Mouse (Mus musculus): ENCODE measurements around the gene Sema6c.
A peak's percentile ranks its signal among the peaks of the same experiment; 100 is the strongest.

The Sema6c gene

DNA sequence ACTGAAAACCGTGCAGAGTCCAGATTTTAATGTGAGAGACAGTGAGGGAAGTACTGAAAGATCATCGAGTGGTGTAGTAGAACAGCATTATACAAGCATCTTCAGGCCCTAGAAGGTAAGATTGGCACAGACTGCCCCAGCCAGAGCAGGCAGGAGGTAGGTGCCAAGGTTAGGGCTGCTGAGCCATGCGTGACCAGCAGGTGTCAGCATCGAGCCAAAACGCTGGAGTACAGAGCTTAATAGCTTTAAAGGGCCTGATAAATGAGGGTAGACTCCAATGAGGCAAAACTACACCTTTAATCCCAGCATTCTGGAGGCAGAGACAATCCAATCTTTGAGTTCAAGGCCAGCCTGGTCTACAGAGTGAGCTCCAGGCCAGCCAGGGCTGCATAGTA, 17.6 kb upstream of the Sema6c start:
- DNase-seq (ENCODE audit: low read depth, low spot score), result peak; percentile 70

DNA sequence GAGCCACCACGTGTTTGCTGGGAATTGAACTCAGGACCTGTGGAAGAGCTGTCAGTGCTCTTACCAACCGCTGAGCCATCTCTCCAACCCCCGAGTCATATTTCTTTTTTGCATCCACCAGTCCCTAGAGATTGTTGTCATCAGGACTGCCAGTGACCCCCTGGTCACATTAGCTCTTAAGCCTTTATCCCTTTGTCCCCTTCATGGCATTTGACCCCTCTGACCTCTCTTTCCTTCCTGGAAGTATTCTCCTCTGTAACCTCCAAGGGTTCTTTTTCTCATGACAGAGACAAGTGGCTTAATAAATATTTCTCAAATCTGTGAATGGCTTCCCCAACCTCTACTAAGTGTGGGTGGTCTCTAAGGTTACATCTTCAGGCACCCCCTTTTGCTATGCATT, 12.3 kb upstream of the Sema6c start:
- no peak for DNase-seq (ENCODE audit: low read depth, low spot score)

DNA sequence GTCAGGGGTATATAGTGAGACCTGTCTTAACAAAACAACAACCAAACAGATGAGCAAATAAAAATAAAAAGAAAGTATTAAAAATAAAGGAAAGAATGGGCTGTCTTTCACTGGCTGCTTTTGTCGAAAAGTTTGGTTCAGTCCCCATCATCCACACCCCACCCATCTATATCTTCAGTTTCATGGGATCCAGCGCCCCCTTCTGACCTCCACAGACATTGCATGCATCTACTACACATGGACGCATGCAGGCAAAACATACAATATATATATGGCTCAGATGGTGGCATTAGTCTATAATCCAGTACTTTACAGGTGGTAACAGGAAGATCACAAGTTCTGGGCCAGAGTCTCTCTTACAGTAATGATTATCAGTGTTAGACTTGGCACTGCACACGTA, 6.4 kb upstream of the Sema6c start:
- DNase-seq (ENCODE audit: low read depth, low spot score), result no peak

DNA sequence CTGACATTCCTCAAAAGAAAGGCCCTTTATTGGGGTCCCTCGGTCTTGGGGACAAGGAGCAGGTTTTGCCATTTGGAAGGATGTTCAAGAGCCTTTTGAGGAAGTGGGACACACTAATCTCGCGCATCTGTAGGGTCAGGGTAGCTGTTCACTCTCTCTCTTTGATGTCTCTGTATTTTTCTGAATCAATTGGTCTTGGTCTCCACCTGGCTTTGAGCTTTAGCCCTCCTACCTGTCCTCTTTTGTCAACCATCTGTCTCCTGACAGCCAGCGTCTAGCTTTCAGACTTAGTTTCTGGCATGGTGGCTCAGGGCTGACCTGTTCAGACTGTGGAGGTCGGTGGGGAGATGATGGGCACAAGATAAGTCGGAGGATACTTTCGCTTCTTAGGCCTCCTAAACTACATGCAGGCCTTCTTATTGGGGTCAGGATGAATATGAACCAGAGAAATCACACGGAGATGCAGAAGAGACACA, 708 bp upstream of the Sema6c start:
- no peak for DNase-seq (ENCODE audit: low read depth, low spot score)

DNA sequence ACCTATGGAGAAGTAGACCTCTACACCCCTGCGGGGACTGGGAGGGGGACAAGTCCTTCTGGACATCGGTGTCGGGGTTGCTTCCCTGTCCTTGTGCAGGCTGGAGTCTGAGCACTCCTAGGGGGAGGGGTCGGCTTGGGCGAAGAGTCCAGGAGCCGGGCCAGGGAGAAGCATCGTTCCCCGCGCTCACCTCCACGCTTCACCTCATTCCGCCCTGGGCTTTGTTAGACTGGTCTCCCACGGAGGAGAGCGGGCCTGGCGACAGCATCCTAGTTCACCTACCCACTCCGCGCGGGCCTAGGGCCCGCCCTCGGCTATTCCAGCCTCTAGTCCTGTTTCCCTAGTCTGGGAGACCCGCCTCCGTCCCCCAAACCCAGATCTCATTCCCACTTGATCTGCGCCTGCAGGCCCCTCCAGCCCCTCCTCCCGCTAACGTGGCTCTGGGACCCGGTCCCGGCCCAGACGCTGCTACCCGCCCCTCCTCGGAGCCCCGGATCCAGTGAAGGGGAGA, 839 bp downstream of the Sema6c start:
- no peak for DNase-seq (ENCODE audit: low read depth, low spot score)

DNA sequence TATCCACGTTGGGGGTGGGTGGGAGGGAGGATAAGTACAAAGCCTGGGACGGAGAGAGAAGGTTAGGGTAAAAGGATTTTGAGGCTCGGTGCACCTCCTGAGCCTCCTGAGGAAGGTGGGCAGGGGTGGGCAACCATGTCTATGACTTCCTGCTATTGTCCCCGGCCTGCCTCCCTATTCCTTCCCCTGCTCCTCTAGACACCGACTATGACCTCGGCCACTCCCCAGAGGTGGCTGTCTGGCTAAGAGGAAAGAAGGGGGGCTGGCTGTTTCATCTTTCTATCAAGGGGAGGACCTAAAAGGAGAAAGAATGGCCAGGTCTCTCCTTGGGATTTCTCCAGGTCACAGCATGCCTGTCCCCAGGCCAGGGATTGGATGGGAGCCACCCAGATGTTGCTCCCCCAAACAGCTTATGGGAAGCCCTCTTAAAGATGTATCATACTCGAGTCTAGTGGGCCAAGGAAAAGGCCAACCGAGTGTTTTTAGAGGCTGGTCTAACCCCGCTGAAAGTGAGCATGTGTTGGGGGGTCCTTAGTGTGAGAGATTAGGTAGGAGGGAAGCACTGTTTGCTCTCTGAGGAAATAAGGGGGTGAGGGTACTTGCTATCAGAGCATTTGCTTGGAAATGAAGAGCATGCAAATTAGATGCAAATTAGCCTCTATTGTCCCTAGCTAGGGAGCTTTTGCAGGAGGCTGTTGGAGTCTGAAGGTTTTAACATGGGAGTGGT, 1.5 kb downstream of the Sema6c start:
- DNase-seq (ENCODE audit: low read depth, low spot score), result no peak

DNA sequence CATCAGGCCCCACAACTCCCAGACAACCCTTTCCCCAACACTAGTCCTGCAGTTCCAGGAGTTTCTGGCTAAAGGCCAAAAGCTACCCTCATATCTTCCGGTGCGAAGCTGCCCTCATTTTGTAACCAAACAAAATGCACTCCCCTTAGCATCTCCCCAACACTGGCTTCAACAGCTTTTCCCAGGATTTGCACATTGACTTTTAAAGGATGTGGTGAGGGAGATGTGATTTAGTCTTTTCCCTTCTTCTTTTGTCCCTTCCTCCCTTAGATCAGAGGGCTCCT, 2.0 kb downstream of the Sema6c start:
- DNase-seq (ENCODE audit: low read depth, low spot score), result no peak

DNA sequence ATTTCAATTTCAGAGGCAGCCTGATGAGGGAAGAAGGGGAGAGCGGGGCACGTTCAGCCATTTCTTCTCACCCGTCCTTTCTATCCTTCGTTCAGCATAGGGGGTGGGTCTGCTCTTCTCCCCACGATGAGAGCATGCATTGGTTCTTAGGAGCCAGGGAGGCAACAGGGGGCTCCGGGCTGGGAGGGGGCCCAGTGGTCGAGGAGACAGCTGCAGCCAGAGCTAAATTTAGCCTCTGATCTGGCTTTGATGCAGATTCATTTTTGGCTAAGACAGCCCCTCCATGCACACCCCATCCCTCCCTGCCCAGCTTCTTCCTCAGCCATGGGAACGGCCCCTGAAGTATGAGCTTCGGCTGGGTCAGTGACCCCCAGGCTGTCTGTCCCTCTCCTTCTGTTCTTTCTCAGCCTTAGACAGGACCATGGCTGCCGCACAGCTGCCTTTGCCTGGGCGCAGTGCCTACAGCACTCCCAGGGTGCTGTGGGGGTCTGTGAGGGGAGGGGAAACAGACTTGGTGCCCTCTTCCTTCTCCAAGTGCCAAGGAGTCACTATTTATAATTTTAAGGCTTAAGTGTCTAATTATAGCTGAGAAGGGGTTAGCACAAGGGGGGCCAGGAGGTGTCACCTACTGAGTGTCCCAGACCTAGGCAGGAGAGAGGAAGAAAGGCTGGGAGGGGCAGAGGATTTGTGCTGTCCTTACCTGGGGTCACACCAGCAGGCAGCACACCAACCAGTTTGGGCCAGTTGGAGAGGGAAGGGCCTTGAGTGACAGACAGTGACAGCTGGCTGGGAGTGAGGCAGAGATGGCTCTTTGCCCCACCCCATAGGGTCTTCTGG, 3.4 kb downstream of the Sema6c start:
- DNase-seq (ENCODE audit: low read depth, low spot score), result no peak

DNA sequence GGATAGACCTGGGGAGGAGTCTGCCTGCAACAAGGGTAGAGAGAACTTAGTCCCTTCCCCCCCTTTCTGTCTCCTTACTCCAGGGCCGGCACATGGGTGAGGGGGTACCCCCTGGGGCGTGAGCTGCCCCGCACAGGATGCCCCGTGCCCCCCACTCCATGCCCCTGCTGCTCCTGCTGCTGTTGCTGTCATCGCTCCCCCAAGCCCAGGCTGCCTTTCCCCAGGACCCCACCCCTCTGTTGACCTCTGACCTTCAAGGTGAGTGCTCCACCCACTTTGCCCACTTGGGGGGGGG, 3.9 kb downstream of the Sema6c start:
- DNase-seq (ENCODE audit: low read depth, low spot score), result no peak

DNA sequence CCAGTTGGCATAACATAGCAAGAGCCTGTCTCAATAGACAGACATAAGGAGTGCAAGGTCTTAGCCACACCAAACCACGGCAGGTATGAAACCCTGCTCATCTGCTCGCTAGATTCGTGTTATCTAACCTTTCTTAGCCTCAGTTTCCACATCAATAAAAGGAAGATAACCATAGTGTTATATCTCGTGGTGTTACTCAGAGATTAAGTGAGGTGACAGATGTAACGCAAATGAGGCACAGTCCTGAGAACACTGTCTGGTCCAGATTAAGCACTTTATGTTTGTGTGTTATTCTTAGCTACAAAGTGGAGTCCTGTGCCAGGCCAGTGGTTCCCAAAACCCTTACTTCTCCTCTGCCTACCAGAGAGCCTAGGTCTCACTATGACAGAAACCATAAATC, 4.6 kb downstream of the Sema6c start:
- DNase-seq (ENCODE audit: low read depth, low spot score), result no peak

DNA sequence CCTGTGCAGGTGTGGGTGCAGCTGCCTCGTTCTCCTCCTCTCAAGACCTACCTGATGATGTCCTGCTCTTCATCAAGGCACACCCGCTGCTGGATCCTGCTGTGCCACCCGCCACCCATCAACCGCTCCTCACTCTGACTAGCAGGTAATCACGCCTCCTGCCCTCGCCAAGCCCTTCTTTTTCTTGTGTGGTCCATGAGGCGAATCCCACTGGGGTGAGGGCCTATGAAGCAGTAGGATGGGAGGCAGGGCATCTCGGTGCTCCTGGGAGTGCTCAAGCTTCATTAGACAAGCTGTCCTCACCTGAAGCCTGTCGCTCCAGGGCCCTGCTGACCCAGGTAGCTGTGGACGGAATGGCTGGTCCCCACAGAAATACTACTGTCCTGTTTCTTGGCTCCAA, 9.7 kb downstream of the Sema6c start:
- DNase-seq (ENCODE audit: low read depth, low spot score), result no peak

DNA sequence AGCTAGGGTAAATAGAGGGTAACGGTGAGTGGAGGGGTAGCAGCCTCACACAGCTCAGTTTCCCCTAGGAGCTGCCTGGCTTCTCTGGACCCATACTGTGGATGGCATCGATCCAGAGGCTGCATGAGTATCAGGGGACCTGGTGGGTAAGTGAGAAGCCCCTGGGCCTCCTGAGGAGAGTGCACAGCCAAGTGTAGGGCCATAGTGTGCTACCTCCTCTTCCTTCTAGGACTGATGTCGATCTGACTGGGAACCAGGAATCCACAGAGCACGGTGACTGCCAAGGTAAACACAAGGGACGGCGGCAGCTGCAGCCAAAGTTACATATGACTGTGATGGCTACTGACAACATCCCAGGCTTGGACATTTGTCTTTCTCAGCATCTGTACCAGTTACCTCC, 10.8 kb downstream of the Sema6c start:
- DNase-seq (ENCODE audit: low read depth, low spot score), result no peak

DNA sequence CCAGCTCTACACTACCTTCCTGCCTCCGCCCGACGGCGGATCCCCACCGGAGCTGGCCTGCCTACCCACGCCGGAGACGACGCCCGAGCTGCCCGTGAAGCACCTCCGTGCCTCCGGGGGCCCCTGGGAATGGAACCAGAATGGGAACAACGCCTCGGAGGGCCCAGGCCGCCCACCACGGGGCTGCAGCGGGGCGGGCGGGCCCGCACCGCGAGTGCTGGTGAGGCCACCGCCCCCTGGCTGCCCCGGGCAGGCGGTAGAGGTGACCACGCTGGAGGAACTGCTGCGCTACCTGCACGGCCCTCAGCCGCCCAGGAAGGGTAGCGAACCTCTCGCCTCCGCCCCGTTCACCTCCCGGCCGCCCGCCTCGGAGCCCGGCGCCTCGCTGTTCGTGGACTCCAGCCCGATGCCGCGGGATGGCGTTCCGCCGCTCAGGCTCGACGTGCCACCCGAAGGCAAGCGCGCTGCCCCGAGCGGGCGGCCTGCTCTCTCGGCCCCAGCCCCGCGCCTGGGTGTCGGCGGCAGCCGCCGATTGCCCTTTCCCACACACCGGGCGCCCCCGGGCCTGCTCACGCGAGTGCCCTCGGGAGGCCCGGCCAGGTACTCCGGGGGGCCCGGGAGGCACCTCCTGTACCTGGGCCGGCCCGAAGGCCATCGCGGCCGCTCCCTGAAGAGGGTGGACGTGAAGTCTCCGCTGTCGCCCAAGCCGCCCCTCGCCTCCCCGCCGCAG, 12.4 kb downstream of the Sema6c start:
- DNase-seq (ENCODE audit: low read depth, low spot score), result no peak

DNA sequence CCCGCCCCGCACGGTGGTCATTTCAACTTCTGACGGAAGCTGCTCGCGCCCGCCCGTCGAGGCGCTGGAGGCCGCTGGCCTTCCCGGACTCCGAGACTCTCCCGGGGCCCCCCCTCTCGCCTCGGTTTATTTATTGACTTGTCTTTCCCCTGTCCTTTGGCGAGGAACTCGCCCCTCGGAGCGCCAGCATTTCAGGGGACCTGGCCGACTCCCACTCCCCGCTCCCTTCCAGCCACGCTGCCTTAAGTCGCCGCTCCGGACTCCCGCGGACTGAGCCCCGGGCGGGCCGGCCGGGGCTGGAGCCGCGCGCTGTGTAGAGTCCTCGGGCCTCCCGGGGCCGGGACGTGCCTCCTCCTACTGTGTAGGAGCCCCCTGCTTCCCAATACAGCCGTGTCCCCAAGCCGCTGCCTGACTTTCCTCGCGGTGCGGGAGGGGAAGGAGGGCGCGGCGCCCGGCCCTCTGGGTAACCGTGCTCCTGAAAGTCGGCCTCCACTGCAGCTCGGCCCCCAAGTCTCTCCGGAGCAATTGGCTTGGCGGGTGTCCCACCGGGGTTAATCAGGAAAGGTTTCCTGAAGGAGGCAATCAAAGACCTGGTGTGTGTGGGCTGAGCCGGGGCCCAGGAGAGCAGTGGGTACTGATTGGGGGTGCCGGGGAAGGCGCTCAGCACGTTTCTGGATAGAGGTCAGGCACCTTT, 13.1 kb downstream of the Sema6c start:
- DNase-seq (ENCODE audit: low read depth, low spot score), result no peak

DNA sequence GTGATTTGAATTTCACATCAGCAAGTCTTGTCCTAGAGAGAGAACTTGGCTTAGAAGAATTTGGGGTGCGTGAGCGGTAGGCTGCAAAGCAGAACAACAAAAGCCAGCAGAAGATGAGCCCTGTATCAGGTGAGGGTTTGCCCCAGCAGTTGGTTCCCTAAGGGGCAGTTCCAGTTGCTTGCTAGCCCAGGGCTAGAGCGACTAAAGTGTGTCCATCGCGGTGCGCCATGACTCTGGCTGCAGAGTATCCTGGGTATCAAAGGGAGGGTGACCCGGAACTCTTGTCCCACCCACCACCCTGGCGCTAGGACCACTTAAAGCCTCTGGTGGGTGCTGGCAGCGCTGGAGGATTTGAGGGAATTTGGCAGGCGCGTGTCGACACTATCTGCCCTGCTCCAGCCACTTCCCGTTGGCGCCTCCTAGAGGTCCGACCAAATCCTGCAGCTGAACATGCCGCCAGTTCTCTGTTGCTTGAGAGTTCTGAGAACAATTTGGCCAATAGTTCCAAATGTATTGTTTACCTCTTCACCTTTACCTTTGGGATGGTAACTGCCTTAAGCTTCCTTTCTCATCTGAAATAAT, 13.8 kb downstream of the Sema6c start:
- peak; percentile 50 for DNase-seq (ENCODE audit: low read depth, low spot score)

DNA sequence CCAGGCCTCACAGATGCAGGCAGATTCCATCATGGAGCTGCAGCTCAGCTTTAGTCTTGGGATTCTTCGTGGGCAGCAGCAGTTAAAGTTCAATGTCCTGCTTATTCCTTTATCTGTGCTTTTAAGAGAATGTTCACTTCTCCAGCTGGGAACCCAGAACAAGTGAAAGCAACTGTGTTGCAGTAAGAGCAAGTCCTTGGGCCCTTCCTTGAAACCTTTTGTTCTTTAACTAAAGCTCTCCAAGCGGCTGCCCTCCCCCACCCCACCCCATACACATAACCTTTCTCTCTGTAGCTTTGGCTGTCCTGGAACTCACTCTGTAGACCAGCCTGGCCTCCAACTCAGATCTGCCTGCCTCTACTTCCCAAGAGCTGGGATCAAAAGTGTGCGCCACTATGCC, 16.2 kb downstream of the Sema6c start:
- no peak for DNase-seq (ENCODE audit: low read depth, low spot score)

DNA sequence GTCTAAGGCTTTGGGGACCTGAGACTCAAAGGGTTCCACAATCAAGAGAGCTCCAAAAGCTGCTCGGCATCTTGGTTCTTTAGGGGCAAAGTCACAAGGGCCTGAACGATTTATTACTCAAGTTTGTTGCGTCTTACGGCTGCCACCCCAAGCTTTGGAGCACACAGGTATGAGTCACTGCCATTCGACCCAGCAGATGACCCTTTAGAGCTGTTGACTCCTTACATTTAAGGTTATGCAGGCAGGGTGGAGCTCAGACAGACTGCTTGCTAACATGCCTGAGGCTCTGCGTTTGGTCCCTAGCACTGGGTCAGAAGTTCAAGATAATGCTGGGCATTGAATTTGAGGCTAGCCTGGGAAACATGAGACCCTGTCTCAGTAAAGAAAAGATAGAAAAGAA, 17.3 kb downstream of the Sema6c start:
- no peak for DNase-seq (ENCODE audit: low read depth, low spot score)

DNA sequence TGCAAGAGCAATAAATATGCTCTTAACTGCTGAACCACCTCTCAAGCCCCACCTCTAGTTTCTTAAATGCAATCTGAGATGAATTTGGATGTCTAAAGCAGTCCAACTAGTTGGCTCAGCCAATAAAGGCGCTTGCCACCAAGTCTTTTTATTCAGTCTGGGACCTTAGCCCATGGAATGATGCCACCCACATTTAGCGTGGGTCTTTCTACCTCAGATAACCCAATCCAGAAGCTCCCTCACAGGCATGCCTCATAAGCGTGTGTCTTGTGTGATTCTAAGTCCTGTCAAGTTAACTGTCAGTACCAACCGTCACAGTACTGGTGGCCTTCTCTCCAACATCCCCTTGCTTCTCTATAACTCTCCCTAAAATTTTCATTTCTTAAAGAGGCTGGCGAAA, 18.7 kb downstream of the Sema6c start:
- no peak for DNase-seq (ENCODE audit: low read depth, low spot score)

DNA sequence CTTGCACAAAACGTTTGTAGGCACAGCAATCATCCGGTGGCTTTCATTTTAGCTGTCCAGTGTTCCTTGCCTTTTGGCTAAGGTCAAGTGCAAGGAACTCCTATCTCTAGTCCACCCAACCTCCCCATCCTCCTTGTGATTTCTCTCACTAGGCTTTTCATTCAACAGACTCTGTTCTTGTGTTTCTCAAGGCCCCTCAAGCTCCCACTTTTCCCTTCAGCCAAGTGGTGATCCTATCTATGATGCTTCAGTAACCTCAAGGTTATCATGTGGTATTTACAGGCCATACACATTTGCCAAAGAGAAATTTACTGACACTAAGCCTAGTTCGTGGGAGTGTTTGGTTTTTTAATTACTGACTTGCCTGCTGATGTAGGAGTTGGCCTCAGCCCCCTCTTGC, 19.6 kb downstream of the Sema6c start:
- DNase-seq (ENCODE audit: low read depth, low spot score), result no peak

DNA sequence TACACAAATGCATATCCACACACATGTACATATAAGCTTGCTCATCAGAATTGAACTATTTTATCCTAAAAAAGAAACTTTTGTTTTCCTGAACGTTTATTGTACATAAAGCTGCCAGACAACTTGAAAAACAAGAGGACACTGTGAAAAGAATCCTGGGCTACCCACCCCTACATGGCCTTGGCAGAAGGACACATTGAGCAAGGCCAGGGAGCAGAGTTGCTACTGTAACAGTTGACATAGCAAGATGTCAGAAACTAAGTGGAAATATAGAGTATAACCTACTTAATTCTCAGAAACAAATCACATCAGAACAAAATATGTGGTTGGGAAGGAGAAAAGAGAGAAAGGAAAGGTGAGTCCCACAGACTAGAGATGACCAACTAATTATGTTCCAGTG, 21.6 kb downstream of the Sema6c start:
- DNase-seq (ENCODE audit: low read depth, low spot score), result no peak

DNA sequence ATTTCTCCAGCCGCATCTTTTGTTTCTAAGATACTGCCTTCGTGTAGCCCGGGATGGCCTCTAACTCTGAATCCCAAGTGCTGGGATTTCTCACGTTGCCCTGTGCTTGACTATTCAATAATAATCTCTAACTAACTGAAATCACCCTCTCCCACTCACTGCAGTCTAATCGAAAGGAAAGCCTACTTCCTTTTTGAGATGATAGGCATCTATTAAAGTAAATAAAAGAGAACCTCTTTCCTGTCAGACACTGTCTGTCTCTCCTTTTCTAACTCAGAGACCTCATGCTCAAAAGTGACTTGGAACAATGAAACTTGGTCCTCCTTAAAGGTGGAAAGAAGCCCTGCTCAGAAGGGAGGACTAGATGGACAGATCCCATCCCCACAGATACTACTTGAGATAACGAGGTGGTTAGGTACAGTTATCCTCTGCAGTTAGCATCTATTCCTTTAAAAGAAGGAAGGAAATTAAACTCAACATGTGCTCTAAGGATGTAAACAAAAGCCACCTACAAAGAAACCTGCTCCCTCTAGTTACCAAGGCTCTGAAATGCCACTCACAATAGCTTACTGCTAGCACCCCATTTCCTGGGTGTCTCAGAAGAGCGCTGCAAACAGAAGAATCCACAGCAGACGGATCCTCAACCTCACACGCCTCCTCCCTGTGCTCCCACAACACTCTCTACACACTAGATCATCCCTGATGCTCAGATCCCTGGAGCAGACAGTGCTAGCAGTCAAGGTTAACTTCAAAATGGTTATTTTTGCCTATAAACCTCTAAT, 24.7 kb downstream of the Sema6c start:
- no peak for DNase-seq (ENCODE audit: low read depth, low spot score)
